Mouse (Mus musculus): Measurements from ENCODE around the gene Npff. TPM values are rescaled to one million over a fixed set of nuclear protein-coding genes. Genes with fewer than 3 reads are reported as not detected.

Gene Npff
- total RNA-seq (2021) = 1 to 10 TPM; 1.3 to 2.1 TPM
- long read RNA-seq, experiment 1, partial matches to known transcripts = 14 of 14 reads
- long read RNA-seq, experiment 1, other reads (novel, unspliced or antisense) = 0 of 14 reads
- long read RNA-seq, experiment 2, partial matches to known transcripts = 10 of 12 reads
- long read RNA-seq, experiment 2, other reads (novel, unspliced or antisense) = 0 of 12 reads

GRCm38 (mm10) chr15:102524892-102525485 lies at the start of gene Npff:
Npff (minus strand) TSS chr15:102524942.
- intact Hi-C loops (cut with DNase I) = loop anchor here (5.0 kb wide), 1 partner anchor 82 kb away; no protein-coding TSS in a partner anchor
- peak in 1 of 2 experiments; percentile 65 for DNase-seq

- intact Hi-C loops (cut with DNase I) = no loop called here
- DNase-seq = no peak
Observed at GRCm38 (mm10) chr15:102572081-102572480, 47.3 kb upstream of the Npff start.

GRCm38 (mm10) chr15:102567849-102568248 lies 43.1 kb upstream of the Npff start:
- no peak for DNase-seq
- intact Hi-C loops (cut with DNase I) = no loop called here

- no peak for DNase-seq
- intact Hi-C loops (cut with DNase I) = no loop called here
Observed at GRCm38 (mm10) chr15:102563681-102564080, 38.9 kb upstream of the Npff start.

- DNase-seq = no peak
- intact Hi-C loops (cut with DNase I) = no loop called here
Observed at GRCm38 (mm10) chr15:102563061-102563460, 38.3 kb upstream of the Npff start.

- DNase-seq = no peak
- intact Hi-C loops (cut with DNase I) = no loop called here
Observed at GRCm38 (mm10) chr15:102562491-102562890, 37.7 kb upstream of the Npff start.

GRCm38 (mm10) chr15:102557580-102557979 lies 32.8 kb upstream of the Npff start:
- intact Hi-C loops (cut with DNase I) = no loop called here
- no peak for DNase-seq

GRCm38 (mm10) chr15:102555581-102555980 lies 30.8 kb upstream of the Npff start:
- no peak for DNase-seq
- intact Hi-C loops (cut with DNase I) = no loop called here

GRCm38 (mm10) chr15:102552599-102552998 lies 27.9 kb upstream of the Npff start:
- intact Hi-C loops (cut with DNase I) = no loop called here
- DNase-seq = no peak

GRCm38 (mm10) chr15:102547478-102547877 lies 22.7 kb upstream of the Npff start:
- intact Hi-C loops (cut with DNase I) = loop anchor here (5.0 kb wide), 1 partner anchor 120 kb away; no protein-coding TSS in a partner anchor
- no peak for DNase-seq

- intact Hi-C loops (cut with DNase I) = loop anchor here (5.0 kb wide), 1 partner anchor 120 kb away; no protein-coding TSS in a partner anchor
- peak in 1 of 2 experiments; percentile 19 for DNase-seq
Observed at GRCm38 (mm10) chr15:102546677-102547427, 22.1 kb upstream of the Npff start.

GRCm38 (mm10) chr15:102546246-102546645 lies 21.5 kb upstream of the Npff start:
- intact Hi-C loops (cut with DNase I) = loop anchor here (5.0 kb wide), 1 partner anchor 121 kb away; no protein-coding TSS in a partner anchor

GRCm38 (mm10) chr15:102544801-102545200 lies 20.1 kb upstream of the Npff start:
- intact Hi-C loops (cut with DNase I) = loop anchor here (5.0 kb wide), 1 partner anchor 122 kb away; no protein-coding TSS in a partner anchor

More at GRCm38 (mm10) chr15:102546246-102546645, 21.5 kb upstream of the Npff start:
- no peak for DNase-seq

GRCm38 (mm10) chr15:102533926-102534325 lies 9.2 kb upstream of the Npff start:
- intact Hi-C loops (cut with DNase I) = no loop called here

More at GRCm38 (mm10) chr15:102544801-102545200, 20.1 kb upstream of the Npff start:
- no peak for DNase-seq

GRCm38 (mm10) chr15:102532106-102532900 lies 7.6 kb upstream of the Npff start:
- intact Hi-C loops (cut with DNase I) = no loop called here
- no peak for DNase-seq

More at GRCm38 (mm10) chr15:102533926-102534325, 9.2 kb upstream of the Npff start:
- no peak for DNase-seq

- no peak for DNase-seq
- intact Hi-C loops (cut with DNase I) = no loop called here
Observed at GRCm38 (mm10) chr15:102531586-102531985, 6.8 kb upstream of the Npff start.

GRCm38 (mm10) chr15:102530566-102530965 lies 5.8 kb upstream of the Npff start:
- no peak for DNase-seq
- intact Hi-C loops (cut with DNase I) = no loop called here

GRCm38 (mm10) chr15:102528396-102528795 lies 3.7 kb upstream of the Npff start:
- no peak for DNase-seq
- intact Hi-C loops (cut with DNase I) = loop anchor here (5.0 kb wide), 1 partner anchor 79 kb away; no protein-coding TSS in a partner anchor

- DNase-seq = no peak
- intact Hi-C loops (cut with DNase I) = loop anchor here (5.0 kb wide), 1 partner anchor 79 kb away; no protein-coding TSS in a partner anchor
Observed at GRCm38 (mm10) chr15:102527936-102528335, 3.2 kb upstream of the Npff start.
